In genomic region chr17:69439571-69440480, GRCm38 (mm10) we compare ENCODE assay signal across 9 mouse cellular contexts. TPM values are rescaled to one million over a fixed set of nuclear protein-coding genes. Genes with fewer than 3 reads are reported as not detected.
DNase-seq lines count a peak whose midpoint lies in the region; ATAC-seq and TF ChIP-seq lines count a peak whose summit lies in the region.
"Had no signal": no experiment of that assay in that cellular context is flagged by ENCODE, and none has a peak within 500 bp of the region (broad histone marks: within the 10 kb centered on the region; RNA-seq: fewer than 3 reads in every experiment).

No protein-coding gene starts in this region.

- H3K4me3 ChIP-seq in E14TG2a.4 (replicated peaks; ENCODE audit: low read length) = peak overlapping the region; percentile 86
- peak overlapping the region; percentile 60 for H3K4me3 ChIP-seq in heart, embryonic 16.5 days (ENCODE audit: low read length)
- peak overlapping the region; percentile 52 for H3K4me3 ChIP-seq in midbrain, embryonic 14.5 days (replicated peaks; ENCODE audit: low read depth, low read length)

- H3K9me3 ChIP-seq in E14TG2a.4 (ENCODE audit: low read length) = no peaks in the 10 kb centered on the region
- no peaks in the 10 kb centered on the region for H3K9me3 ChIP-seq in heart, embryonic 16.5 days (replicated peaks; ENCODE audit: control insufficient read depth, low read length)
- no peaks in the 10 kb centered on the region for H3K9me3 ChIP-seq in midbrain, embryonic 14.5 days (ENCODE audit: control insufficient read depth, low read length)

- under 1% methylated on average over 47 of the region's 52 CpGs for WGBS in heart, embryonic 16.5 days
- under 1% methylated on average over 52 of the region's 52 CpGs for WGBS in midbrain, embryonic 14.5 days

- 0 out of 2 replicates have a peak, but pooled peaks have one; percentile 23 for ATAC-seq in heart, embryonic 16.5 days (replicated peaks; ENCODE audit: extremely low read depth, insufficient read depth, low FRiP score)
- ATAC-seq in midbrain, embryonic 14.5 days (ENCODE audit: low FRiP score, low TSS enrichment) = peak; percentile 62
- no peak for ATAC-seq in monocyte, adult 5-6 weeks (replicated peaks; ENCODE audit: insufficient number of reproducible peaks, low FRiP score, low TSS enrichment, poor library complexity, severe bottlenecking)

- H3K4me1 ChIP-seq in E14TG2a.4 (replicated peaks; ENCODE audit: low read depth, low read length) = peaks cover 18% of the 10 kb centered on the region
- H3K4me1 ChIP-seq in heart, embryonic 16.5 days (ENCODE audit: control insufficient read depth, insufficient read depth, low read length) = peaks cover 13% of the 10 kb centered on the region
- peaks cover 6% of the 10 kb centered on the region; the same call in 1 of the 2 replicates for H3K4me1 ChIP-seq in midbrain, embryonic 14.5 days (ENCODE audit: control insufficient read depth, insufficient read depth, low read length)

- no peaks in the 10 kb centered on the region for H3K36me3 ChIP-seq in E14TG2a.4 (ENCODE audit: insufficient read depth, low read length)
- H3K36me3 ChIP-seq in heart, embryonic 16.5 days (ENCODE audit: control insufficient read depth, insufficient read depth) = no peaks in the 10 kb centered on the region
- no peaks in the 10 kb centered on the region for H3K36me3 ChIP-seq in midbrain, embryonic 14.5 days (ENCODE audit: control insufficient read depth, insufficient read depth, low read length)

- peaks cover 63% of the 10 kb centered on the region for H3K27me3 ChIP-seq in E14TG2a.4 (ENCODE audit: insufficient read depth, low read length)
- H3K27me3 ChIP-seq in heart, embryonic 16.5 days (ENCODE audit: control insufficient read depth, insufficient read depth, low read length) = peaks cover 15% of the 10 kb centered on the region
- peaks cover 40% of the 10 kb centered on the region for H3K27me3 ChIP-seq in midbrain, embryonic 14.5 days (ENCODE audit: control insufficient read depth, insufficient read depth, low read length)

- H3K9ac ChIP-seq in heart, embryonic 16.5 days (ENCODE audit: low read length) = no peak overlapping the region
- peak overlapping the region; percentile 46 for H3K9ac ChIP-seq in midbrain, embryonic 14.5 days (replicated peaks; ENCODE audit: low read length)

- peak; percentile 1 for DNase-seq in adrenal gland, adult 8-10 months
- no peak for DNase-seq in adrenal gland, postnatal 4 days (ENCODE audit: low spot score in 2 of 2)
- DNase-seq in cerebellum, postnatal 4 days (ENCODE audit: low spot score in 2 of 2) = peak; percentile 20 to 32
- peak; percentile 28 to 29 for DNase-seq in layer of hippocampus, postnatal 14 days (ENCODE audit: low spot score in 2 of 2)
- peak; percentile 54 for DNase-seq in midbrain, embryonic 14.5 days

- no peak for TF ChIP-seq CTCF in E14TG2a.4 (conservative IDR thresholded peaks at IDR 0.05; ENCODE audit: low read length)

- peak overlapping the region; percentile 88 for H3K4me2 ChIP-seq in heart, embryonic 16.5 days (ENCODE audit: low read depth, low read length)
- H3K4me2 ChIP-seq in midbrain, embryonic 14.5 days (ENCODE audit: low read length) = peak overlapping the region; percentile 92

- H3K27ac ChIP-seq in heart, embryonic 16.5 days (ENCODE audit: low read length) = no peak overlapping the region
- H3K27ac ChIP-seq in midbrain, embryonic 14.5 days (replicated peaks; ENCODE audit: low read depth, low read length) = no peak overlapping the region

RNA-seq across cellular contexts. Expression of gene Akain1, which starts 0.7 kb away (rescaled TPM):
- total RNA-seq in adrenal gland, adult 8-10 months (2022) = under 1 TPM in 1 of 4 experiments, not detected in 3; 0.16 TPM
- under 1 TPM; 0.11 to 0.17 TPM for total RNA-seq in adrenal gland, postnatal 4 days (2021)
- 0.05 TPM in 1 of 2 replicates, not detected in the other for polyA plus RNA-seq in heart, embryonic 16.5 days (2015; fragmentation: Nextera tagmentation; extraction: Ambion mirVana)
- 1 to 10 TPM; 8.9 to 9.1 TPM for total RNA-seq in layer of hippocampus, postnatal 14 days (2021)
- polyA plus RNA-seq in midbrain, embryonic 14.5 days (2014; fragmentation: Nextera tagmentation; extraction: Ambion mirVana) = 0.41 and 0.80 TPM in 2 replicates
- total RNA-seq in monocyte, adult 5-6 weeks (2017) = not detected in 3 replicates
- polyA plus RNA-seq: spleen, adult 2 months had no signal

RNA-seq across cellular contexts. Expression of gene Zbtb14, which starts 57.0 kb away (rescaled TPM):
- total RNA-seq in adrenal gland, adult 8-10 months (2022) = 10 to 100 TPM; 17.5 to 22.6 (median 20.6) TPM
- 10 to 100 TPM; 23.2 to 23.7 TPM for total RNA-seq in adrenal gland, postnatal 4 days (2021)
- 12.7 and 13.9 TPM in 2 replicates for polyA plus RNA-seq in heart, embryonic 16.5 days (2015; fragmentation: Nextera tagmentation; extraction: Ambion mirVana)
- 10 to 100 TPM; 20.9 to 21.6 TPM for total RNA-seq in layer of hippocampus, postnatal 14 days (2021)
- polyA plus RNA-seq in midbrain, embryonic 14.5 days (2014; fragmentation: Nextera tagmentation; extraction: Ambion mirVana) = 25.7 and 32.2 TPM in 2 replicates
- total RNA-seq in monocyte, adult 5-6 weeks (2017) = 23.5 to 26.0 TPM (median 24.5 TPM) in 3 replicates

Comparison
In these comparisons a context has a peak if more than half of its experiments do, and no peak if none do; other contexts are left out.
1. DNase-seq: peak in adrenal gland, adult 8-10 months (single experiment), cerebellum, postnatal 4 days (2 of 2), layer of hippocampus, postnatal 14 days (2 of 2) and midbrain, embryonic 14.5 days (single experiment); none in adrenal gland, postnatal 4 days (0 of 2).
2. Peak in every context shown above with its lines, with median percentiles within 50 percentile points of each other: H3K4me3 ChIP-seq.